In genomic region chrX:12224314-12224713, GRCm38 (mm10) we compare ENCODE assay signal across 19 mouse cellular contexts.
DNase-seq lines count a peak whose midpoint lies in the region; ATAC-seq and TF ChIP-seq lines count a peak whose summit lies in the region.
"Had no signal": no experiment of that assay in that cellular context is flagged by ENCODE, and none has a peak within 500 bp of the region (broad histone marks: within the 10 kb centered on the region; RNA-seq: fewer than 3 reads in every experiment).

No protein-coding gene starts in this region.

- no peak overlapping the region for H3K4me2 ChIP-seq in liver, embryonic 12.5 days
- no peak overlapping the region for H3K4me2 ChIP-seq in liver, postnatal 0 days (ENCODE audit: low read depth, low read length)

- peaks cover 4% of the 10 kb centered on the region; the same call in 1 of the 2 replicates for H3K4me1 ChIP-seq in liver, adult 2 months (ENCODE audit: control insufficient read depth, insufficient read depth, low read length)
- no peaks in the 10 kb centered on the region for H3K4me1 ChIP-seq in liver, embryonic 12.5 days
- peaks cover 2% of the 10 kb centered on the region; the same call in 1 of the 2 replicates for H3K4me1 ChIP-seq in liver, postnatal 0 days (ENCODE audit: insufficient read depth)

- peak overlapping the region; percentile 66 for H3K27ac ChIP-seq in liver, adult 2 months (replicated peaks; ENCODE audit: insufficient read depth, low read depth, low read length)
- H3K27ac ChIP-seq in liver, embryonic 12.5 days: no peak overlapping the region
- H3K27ac ChIP-seq in liver, postnatal 0 days (ENCODE audit: low read depth): no peak overlapping the region

- DNase-seq in liver, adult 2 months (ENCODE audit: extremely low read depth, low read depth, low spot score): peak; percentile 82
- peak; percentile 15 for DNase-seq in liver, postnatal 0 days
- DNase-seq in liver: no peak
- DNase-seq: adrenal gland, adult 2 months; adrenal gland, adult 8-10 months; adrenal gland, postnatal 10 days; adrenal gland, postnatal 14 days; adrenal gland, postnatal 25 days; adrenal gland, postnatal 36 days; B cell, adult 2 months; cerebellum, adult 11 months; cerebellum, adult 11-12 months; cerebellum, adult 18-20 months had no signal

- H3K9me3 ChIP-seq in liver, embryonic 12.5 days (replicated peaks): no peaks in the 10 kb centered on the region
- H3K9me3 ChIP-seq in liver, postnatal 0 days (ENCODE audit: low read length): no peaks in the 10 kb centered on the region
- H3K9me3 ChIP-seq: G1E had no signal

- H3K4me3 ChIP-seq in liver, adult 2 months (ENCODE audit: insufficient read depth, low read depth, low read length): no peak overlapping the region
- H3K4me3 ChIP-seq in liver, embryonic 12.5 days: no peak overlapping the region
- H3K4me3 ChIP-seq in liver, postnatal 0 days (ENCODE audit: low read depth, low read length): no peak overlapping the region

- 35% methylated on average over 4 of the region's 4 CpGs for WGBS in liver, adult 2 months
- 60% methylated on average over 4 of the region's 4 CpGs for WGBS in liver, embryonic 12.5 days (ENCODE audit: insufficient replicate concordance)
- WGBS in liver, postnatal 0 days (ENCODE audit: insufficient replicate concordance): 63% methylated on average over 4 of the region's 4 CpGs

- H3K9ac ChIP-seq in liver, adult 2 months (ENCODE audit: low read depth, low read length): no peak overlapping the region
- H3K9ac ChIP-seq in liver, embryonic 12.5 days: no peak overlapping the region
- H3K9ac ChIP-seq in liver, postnatal 0 days (replicated peaks): no peak overlapping the region

- TF ChIP-seq CTCF in liver, adult 2 months (IDR thresholded peaks at IDR 0.05; ENCODE audit: low read depth, low read length): no peak
- no peak for TF ChIP-seq CTCF in liver, postnatal 0 days (IDR thresholded peaks at IDR 0.05; ENCODE audit: low read depth)

- no peak for TF ChIP-seq EP300 in liver, postnatal 0 days (IDR thresholded peaks at IDR 0.05; ENCODE audit: low read depth)

- H3K79me2 ChIP-seq in liver, adult 2 months (ENCODE audit: control insufficient read depth, insufficient read depth, low read length): no peaks in the 10 kb centered on the region

- H3K36me3 ChIP-seq in liver, adult 2 months (ENCODE audit: control insufficient read depth, insufficient read depth, low read length): no peaks in the 10 kb centered on the region
- H3K36me3 ChIP-seq in liver, embryonic 12.5 days: no peaks in the 10 kb centered on the region
- no peaks in the 10 kb centered on the region for H3K36me3 ChIP-seq in liver, postnatal 0 days (replicated peaks; ENCODE audit: insufficient read depth, low read length)
- H3K36me3 ChIP-seq: G1E had no signal

- H3K27me3 ChIP-seq in liver, adult 2 months (ENCODE audit: control insufficient read depth, insufficient read depth, low read length): no peaks in the 10 kb centered on the region
- H3K27me3 ChIP-seq in liver, embryonic 12.5 days (replicated peaks): peaks cover 23% of the 10 kb centered on the region
- no peaks in the 10 kb centered on the region for H3K27me3 ChIP-seq in liver, postnatal 0 days (ENCODE audit: insufficient read depth, low read length)
- H3K27me3 ChIP-seq: CH12.LX had no signal

- no peak for ATAC-seq in liver, embryonic 12.5 days
- peak; percentile 68; the same call in 1 of the 2 replicates for ATAC-seq in liver, postnatal 0 days
- ATAC-seq: activated CD4-positive, CD25-positive, alpha-beta regulatory T cell, adult 4 months; CD4-positive, CD25-positive, alpha-beta regulatory T cell, adult 4 months; Patski had no signal

- no peak for TF ChIP-seq POLR2A in liver, adult 2 months (IDR thresholded peaks at IDR 0.05; ENCODE audit: extremely low read depth, insufficient read depth, low read length)
